Mouse (Mus musculus): ENCODE measurements around the gene Gm11027. TPM values are rescaled to one million over a fixed set of nuclear protein-coding genes. Genes with fewer than 3 reads are reported as not detected.

The Gm11027 gene
- not detected in 2 replicates for polyA plus RNA-seq (2012; rRNA removed)

GRCm38 (mm10) chr12:116275086-116275485 is at the start of gene Gm11027:
Gene Gm11027, plus strand, starts transcription at chr12:116275386.

GRCm38 (mm10) chr12:116262555-116263341 is 12.4 kb upstream of the Gm11027 start, which contains the start of gene Wdr60:
Gene Wdr60, minus strand, starts transcription at chr12:116263022.

GRCm38 (mm10) chr12:116280653-116281364 is 5.6 kb downstream of the Gm11027 start, which contains the start of gene Esyt2:
Gene Esyt2, plus strand, starts transcription at chr12:116281196.

Other genes with a start within 250 kb of the Gm11027 start
- gene Zfp386, start 227.7 kb upstream of the Gm11027 start, polyA plus RNA-seq (2012; rRNA removed) = 42.3 and 48.1 TPM in 2 replicates
- 3.4 and 3.9 TPM in 2 replicates for gene Vipr2, start 197.7 kb upstream of the Gm11027 start, polyA plus RNA-seq (2012; rRNA removed)
- gene Wdr60, start 12.4 kb upstream of the Gm11027 start, polyA plus RNA-seq (2012; rRNA removed) = 17.3 and 21.2 TPM in 2 replicates
- 9.0 and 13.3 TPM in 2 replicates for gene Esyt2, start 5.8 kb downstream of the Gm11027 start, polyA plus RNA-seq (2012; rRNA removed)
- gene Ncapg2, start 130.0 kb downstream of the Gm11027 start, polyA plus RNA-seq (2012; rRNA removed) = 31.4 and 36.4 TPM in 2 replicates
- 15.4 and 25.0 TPM in 2 replicates for gene Ptprn2, start 210.3 kb downstream of the Gm11027 start, polyA plus RNA-seq (2012; rRNA removed)